Mouse (Mus musculus) hematopoietic multipotent progenitor cell, adult 10-12 weeks (in vitro differentiated cells): Measurements from ENCODE around the gene Gm13090. TPM values are rescaled to one million over a fixed set of nuclear protein-coding genes. Genes with fewer than 3 reads are reported as not detected.

Experiments
- polyA plus RNA-seq: library from polyadenylated mRNA; stranded (reverse); fragments of >175 nt; gene quantifications from 2 replicates; pipeline ENCODE4 v1.2.3, GENCODE M21; 2012; ENCODE audit warnings: low replicate concordance

The Gm13090 gene
- not detected in 2 replicates for polyA plus RNA-seq

GRCm38 (mm10) chr4:151089270-151089669, at the start of gene Gm13090:
Gene Gm13090, plus strand, starts transcription at chr4:151089570.

GRCm38 (mm10) chr4:151044037-151044943, 45.1 kb upstream of the Gm13090 start, which contains the start of gene Per3:
Gene Per3, minus strand, starts transcription at chr4:151044665.

GRCm38 (mm10) chr4:151057347-151058321, 31.7 kb upstream of the Gm13090 start, which contains the start of gene Vamp3:
Gene Vamp3, minus strand, starts transcription at chr4:151057963.

Other genes starting within 250 kb of the Gm13090 start
- 1.9 and 4.7 TPM in 2 replicates for gene Errfi1, start 235.7 kb upstream of the Gm13090 start, polyA plus RNA-seq
- 49.7 and 129 TPM in 2 replicates for gene Park7, start 175.1 kb upstream of the Gm13090 start, polyA plus RNA-seq
- gene Tnfrsf9, start 175.0 kb upstream of the Gm13090 start, polyA plus RNA-seq, result 1.9 and 2.9 TPM in 2 replicates
- gene Uts2, start 92.5 kb upstream of the Gm13090 start, polyA plus RNA-seq, result not detected in 2 replicates
- 3.8 and 9.3 TPM in 2 replicates for gene Per3, start 44.9 kb upstream of the Gm13090 start, polyA plus RNA-seq
- gene Vamp3, start 31.6 kb upstream of the Gm13090 start, polyA plus RNA-seq, result 1.4 and 5.6 TPM in 2 replicates